Mouse (Mus musculus) ovary, adult 18-20 months (tissue): ENCODE data around the gene Ckap4.

Experiments
- DNase-seq: peaks from one replicate; pipeline ENCODE4 v3.0.0; 2022; ENCODE audit warnings: low spot score, mixed read lengths

The Ckap4 gene

DNA sequence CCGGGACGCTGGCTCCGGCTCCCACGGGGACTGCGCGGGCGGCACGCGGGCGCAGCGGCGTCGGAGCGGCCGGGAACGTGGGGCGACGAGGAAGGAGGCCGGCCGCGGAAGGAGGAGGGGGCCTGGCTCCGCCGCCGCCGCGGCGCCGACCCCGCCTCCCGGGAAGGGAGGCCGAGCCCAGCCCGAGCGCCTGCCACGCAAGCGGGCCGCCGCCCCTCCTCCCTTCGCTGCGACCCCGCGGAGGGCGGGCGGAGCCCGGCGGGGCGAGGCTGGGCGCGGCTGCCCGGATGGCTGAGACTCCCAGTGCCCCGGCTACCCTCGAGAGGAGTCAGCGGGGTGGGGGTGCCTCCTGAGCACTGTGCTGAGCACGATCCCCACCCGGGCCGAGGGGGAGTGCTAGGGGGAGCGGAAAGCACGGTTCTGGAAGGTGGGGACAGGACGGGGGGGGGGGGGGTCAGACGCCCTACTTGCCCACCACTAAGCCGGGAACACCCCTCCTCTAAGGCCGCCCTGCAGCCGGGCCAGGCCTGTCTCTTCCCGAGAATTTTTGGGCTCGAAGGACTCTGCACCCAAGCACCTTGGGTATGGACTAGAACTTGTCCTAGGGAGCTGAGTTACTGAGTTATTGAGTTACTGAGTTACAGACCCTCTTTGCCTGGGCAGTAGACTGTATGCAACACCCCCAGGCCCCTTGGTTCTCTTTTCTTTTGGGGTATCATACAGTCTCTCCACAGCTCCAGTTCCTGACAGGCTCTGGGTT is at the start of gene Ckap4:
Ckap4 (minus strand) TSS at position 151 of the 760 bp plus-strand sequence.
- peak; percentile 71 for DNase-seq

DNA sequence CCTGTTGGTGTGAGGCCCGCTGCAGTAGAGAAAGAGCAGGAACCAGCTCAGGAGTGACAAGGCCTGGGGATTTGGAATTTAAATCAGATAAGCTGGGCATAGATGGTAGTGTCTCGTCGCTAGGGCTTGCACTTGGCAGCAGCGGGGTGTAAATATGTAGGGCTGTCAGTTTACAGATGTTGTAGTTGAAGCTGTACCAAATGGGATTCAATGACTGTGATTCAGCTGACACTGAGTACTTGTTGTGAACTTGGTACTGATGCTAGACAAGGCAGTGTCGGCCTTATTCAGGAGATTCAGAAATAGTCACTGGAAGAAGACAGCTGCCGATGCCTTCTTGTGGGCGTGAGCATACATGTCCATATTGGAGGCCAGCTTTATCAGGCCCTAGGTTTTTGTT is 48.4 kb upstream of the Ckap4 start:
- no peak for DNase-seq

DNA sequence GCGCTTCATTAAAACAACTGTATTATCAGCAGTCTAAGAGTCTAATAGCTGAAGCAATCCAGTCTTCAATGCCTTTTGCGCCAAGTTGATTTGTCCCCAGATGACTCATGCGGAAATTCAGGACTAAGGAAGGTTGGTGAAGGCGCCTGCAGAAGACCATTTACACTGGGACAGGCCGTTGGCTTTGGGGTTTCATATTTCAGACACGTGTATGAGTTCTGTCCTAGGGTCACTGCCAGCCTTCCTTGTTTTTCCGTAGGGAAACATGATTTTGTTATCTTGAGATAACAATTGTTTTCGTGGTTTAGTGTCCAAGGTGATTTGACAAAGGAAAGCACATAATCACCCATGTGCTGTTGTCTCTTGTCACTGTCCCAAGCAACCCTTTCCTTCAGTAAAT is 47.3 kb upstream of the Ckap4 start:
- DNase-seq, result peak; percentile 20

DNA sequence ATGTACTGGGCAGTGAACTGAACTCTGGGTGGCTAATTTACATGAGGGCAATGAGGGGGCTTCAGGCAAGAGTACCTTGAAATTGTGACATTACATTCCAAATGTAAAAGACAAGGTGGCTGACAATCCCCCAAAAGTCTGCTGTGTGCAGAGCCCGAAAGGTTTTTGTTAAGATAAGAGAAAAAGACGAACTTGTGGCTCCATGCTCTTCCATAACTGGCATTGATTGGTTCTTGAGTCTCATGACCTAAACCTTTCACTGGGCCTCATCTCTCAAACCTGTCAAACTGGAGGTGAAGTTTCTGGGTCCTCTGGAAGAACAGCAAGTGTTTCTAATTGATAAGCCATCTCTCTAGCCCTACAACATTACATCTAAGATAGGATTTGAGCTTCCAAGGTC is 45.7 kb upstream of the Ckap4 start:
- DNase-seq, result no peak

GRCm38 (mm10) chr10:84578738-84579137 is 44.9 kb upstream of the Ckap4 start:
- DNase-seq, result no peak

GRCm38 (mm10) chr10:84577071-84577727 is 43.3 kb upstream of the Ckap4 start:
- peak; percentile 72 for DNase-seq

- peak; percentile 91 for DNase-seq
Measured at GRCm38 (mm10) chr10:84576395-84577070, 42.7 kb upstream of the Ckap4 start, which contains the start of gene Tcp11l2. Gene Tcp11l2, plus strand, starts transcription at chr10:84576626.

- DNase-seq, result no peak
Measured at GRCm38 (mm10) chr10:84576029-84576394, 42.1 kb upstream of the Ckap4 start.

DNA sequence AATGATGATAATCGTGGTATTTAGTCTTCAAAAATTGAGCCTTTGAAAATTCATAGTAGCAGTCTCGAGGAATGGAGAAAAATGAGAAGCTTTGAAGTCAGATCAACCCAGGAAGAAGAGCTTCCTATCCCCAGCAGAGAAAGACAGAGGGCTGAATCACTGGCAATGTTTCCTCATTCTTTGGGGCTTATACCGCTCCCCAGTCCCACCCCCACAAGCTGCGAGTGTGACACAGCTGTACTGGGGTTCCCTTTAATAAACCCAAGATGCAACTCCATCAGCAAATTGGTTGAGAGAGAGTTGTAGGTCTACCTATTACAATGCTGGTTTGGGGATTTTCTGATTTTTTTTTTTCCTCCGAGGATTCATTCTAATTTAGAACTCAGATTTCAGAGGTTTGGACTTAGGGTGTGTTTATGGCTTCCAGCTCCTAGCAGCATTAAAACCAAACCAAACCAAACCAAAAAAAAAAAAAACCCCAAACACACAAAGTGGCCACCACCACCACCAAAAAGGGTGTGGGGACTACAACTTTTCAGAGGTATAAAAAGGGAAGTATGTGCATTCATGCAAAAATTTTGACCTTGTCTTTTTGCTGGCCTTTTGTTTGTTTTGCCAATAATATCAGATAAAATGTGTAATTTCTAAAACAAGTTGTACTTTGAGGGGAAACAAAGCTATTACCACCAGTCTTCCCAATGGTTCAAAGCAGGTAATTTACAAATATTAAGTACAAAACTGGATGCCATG is 40.0 kb upstream of the Ckap4 start:
- no peak for DNase-seq

DNA sequence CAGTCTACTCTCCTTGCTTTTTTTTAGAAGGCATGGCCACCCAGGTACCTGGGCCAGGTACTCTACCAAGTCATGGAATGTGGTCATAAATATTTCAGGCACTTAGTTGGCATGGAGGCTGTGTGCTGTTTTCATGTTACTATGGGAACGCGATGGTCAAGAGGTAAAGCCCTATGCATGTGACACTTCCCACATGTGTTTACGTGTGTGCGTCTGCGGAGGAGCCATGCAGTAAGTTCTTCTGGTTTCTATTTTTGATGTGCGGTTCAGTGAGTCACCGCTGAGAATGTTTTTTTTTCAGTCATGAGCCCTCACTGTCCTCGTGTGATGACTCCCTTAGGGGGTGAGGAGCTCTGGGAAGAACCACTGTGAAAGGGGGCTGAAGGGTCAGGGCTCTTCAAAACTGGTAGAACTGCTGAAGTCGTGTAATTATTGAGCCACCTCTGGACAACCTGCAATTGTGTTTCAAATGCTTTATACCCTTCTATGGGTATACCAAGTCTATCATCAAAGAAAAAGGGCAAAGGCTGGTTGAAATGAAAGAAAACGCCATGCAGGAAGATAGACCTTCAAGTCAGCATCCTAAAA is 37.3 kb upstream of the Ckap4 start:
- no peak for DNase-seq

DNA sequence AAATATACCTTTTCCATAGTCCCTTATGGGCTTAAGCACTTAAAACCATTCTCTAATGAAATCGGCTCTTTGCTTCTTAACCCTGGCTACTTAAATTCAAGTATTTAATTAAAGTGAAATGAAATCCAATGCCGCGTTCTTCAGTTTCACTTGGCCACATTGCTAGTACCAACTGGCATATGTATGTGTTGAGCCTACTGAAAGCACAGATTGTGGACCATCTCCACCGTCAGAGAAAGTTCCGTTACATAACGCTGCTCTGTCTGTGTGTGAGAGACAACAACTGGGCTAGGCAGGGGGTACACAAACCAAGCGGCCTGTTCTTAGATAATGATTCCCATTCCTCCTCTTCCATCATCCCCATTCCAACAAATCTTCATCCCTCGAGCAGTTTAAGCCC is 30.6 kb upstream of the Ckap4 start:
- no peak for DNase-seq

- no peak for DNase-seq
Measured at GRCm38 (mm10) chr10:84562567-84563554, 29.0 kb upstream of the Ckap4 start.

- DNase-seq, result no peak
Measured at GRCm38 (mm10) chr10:84562121-84562520, 28.3 kb upstream of the Ckap4 start.

- DNase-seq, result no peak
Measured at GRCm38 (mm10) chr10:84559986-84560385, 26.1 kb upstream of the Ckap4 start.

GRCm38 (mm10) chr10:84558511-84558910 is 24.6 kb upstream of the Ckap4 start:
- no peak for DNase-seq

DNA sequence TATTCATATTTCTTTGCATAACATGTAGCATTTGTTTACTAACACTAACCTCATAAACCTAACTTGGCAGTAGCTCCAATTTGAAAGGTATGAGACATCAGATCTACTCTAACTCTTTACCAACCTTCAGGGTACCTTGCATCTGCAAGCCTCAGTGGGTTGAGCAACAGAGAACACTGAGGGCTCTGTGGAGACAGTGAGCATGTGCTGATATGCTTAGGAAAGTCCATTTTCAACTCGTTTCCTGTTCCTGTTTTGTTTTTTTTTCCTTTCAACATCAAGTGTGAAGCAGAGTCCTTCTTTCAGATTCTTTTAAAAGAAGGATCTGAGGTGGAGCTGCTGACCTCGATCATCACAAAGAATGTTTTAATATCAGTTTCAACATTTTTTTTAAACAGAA is 22.3 kb upstream of the Ckap4 start:
- no peak for DNase-seq

DNA sequence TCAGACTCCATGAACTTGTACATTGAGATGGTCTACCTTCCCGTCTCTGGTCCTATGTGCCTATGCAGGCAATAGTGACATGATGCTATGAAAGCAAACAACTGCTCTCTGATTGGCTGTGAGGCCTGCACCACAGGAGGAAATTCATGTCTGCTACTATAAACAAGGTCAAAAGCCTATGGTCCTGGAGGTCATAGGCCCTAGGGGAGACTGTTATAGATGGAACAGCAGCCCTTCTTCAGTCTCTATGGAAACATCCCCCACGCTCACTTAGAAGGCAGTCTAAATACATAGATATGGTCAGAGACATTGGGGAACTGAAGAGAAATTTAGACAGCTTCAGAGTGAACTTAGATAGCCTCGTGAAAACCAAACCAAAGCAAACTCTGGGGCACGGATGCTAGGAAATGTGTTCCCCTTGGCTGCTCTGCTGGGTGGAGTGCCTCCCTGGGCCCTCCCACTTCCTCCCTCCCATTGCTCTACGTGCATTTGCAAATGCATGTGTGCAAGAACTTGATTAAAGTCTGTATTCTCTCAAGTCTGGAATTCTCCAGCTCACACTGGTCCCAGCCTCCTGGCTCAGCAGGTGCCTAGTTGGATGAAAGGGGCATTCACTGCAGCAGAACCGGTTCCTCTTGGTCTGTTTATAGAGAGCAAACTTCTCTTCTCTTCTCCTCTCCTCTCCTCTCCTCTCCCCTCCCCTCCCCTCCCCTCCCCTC is 20.6 kb upstream of the Ckap4 start:
- no peak for DNase-seq

DNA sequence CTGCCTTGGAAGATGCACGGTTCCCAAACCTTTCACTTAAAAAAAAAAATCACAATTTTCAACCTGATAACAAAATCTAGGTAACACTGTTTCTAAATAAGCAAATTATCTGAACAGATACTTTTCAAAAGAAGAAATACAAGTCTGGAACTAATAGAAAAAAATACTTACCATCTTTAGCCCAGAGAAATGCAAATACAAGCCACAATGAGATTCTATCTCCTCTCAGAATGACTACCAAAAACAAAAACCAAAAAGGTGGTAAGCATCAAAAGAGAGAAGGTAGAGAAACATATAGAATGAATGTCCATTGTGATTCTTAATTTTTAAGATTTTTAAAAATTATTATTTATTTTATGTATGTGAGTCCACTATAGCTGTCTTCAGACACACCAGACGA is 18.6 kb upstream of the Ckap4 start:
- DNase-seq, result no peak

DNA sequence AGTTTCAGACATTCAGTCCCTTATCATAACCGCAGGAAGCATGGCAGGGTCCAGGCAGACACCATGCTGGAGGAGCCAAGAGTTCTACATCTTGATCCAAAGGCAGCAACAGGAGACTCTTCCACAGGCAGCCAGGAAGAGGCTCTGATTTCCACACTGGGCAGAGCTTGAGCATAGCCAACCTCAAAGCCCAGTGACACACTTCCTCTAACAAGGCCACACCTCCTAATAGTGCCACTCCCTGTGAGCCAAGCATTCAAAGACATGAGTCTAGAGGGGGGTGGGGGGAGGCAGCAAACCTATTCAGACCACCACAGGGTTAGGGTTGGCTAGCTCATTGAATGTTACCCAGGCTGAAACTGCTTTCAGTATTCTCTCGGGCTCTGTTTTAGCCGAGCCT is 18.0 kb upstream of the Ckap4 start:
- no peak for DNase-seq

DNA sequence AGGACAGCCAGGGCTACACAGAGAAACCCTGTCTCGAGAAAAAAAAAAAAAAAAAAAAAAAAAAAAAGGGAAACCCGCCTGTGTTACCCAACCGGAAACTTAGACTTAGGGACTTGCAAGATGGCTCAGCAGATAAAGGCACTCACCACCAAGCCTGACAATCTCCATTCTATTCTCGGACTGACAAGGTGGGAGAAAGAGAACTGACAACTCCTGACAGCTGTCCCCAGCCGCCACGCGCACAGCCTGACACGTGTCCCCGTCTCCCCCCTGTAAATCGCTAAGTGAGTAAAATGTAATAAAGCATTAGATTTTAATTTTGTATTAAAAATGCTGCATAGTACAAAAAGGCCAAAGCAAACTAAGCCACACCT is 16.0 kb upstream of the Ckap4 start:
- no peak for DNase-seq
